Mouse (Mus musculus): ENCODE data around the gene Lactb. TPM values are rescaled to one million over a fixed set of nuclear protein-coding genes. Genes with fewer than 3 reads are reported as not detected.

The Lactb gene
- polyA plus RNA-seq, 1 experiment: 18.2 TPM

- Histone ChIP-seq H3K4me3 (ENCODE audit: insufficient read depth, low read length) (no peak overlapping the region), H3K27ac (ENCODE audit: insufficient read depth, low read length) (no peak overlapping the region), H3K4me1 (ENCODE audit: control insufficient read depth, insufficient read depth, low read length) (peaks cover 3% of the 10 kb centered on the region; the same call in 1 of the 2 replicates)
- TF ChIP-seq POLR2A (IDR thresholded peaks at IDR 0.05; ENCODE audit: extremely low read depth, insufficient read depth, low read length) (no peak), CTCF (IDR thresholded peaks at IDR 0.05; ENCODE audit: extremely low read depth, insufficient read depth, low read length) (no peak)
Observed at GRCm38 (mm10) chr9:66909922-66910321, 65.4 kb downstream of the Lactb start.

- Histone ChIP-seq H3K27ac (ENCODE audit: insufficient read depth, low read length) (no peak overlapping the region), H3K4me3 (ENCODE audit: insufficient read depth, low read length) (no peak overlapping the region)
Observed at GRCm38 (mm10) chr9:66907746-66908397, 67.4 kb downstream of the Lactb start.

DNA sequence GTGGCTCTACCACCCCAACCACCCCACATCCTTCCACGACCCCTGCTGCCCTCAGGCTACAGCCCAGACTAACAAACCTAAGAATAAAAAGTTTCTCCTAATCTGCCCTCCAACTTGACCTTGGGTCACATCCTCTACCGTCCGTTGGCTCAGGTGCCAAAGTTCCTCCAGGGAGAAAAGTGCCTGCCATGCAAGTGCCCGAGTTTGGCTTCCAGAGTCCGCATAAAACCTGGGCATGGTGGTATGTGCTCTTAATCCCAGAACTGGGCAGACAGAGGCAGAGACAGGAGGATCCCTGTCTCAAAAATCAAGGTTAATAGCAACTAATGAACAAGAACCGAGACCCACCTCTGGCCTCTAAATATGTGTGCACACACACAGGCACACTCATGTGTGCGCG, 68.2 kb downstream of the Lactb start:
- TF ChIP-seq POLR2A (IDR thresholded peaks at IDR 0.05; ENCODE audit: extremely low read depth, insufficient read depth, low read length) (no peak), CTCF (IDR thresholded peaks at IDR 0.05; ENCODE audit: extremely low read depth, insufficient read depth, low read length) (no peak)
- Histone ChIP-seq H3K4me3 (ENCODE audit: insufficient read depth, low read length) (no peak overlapping the region), H3K4me1 (ENCODE audit: control insufficient read depth, insufficient read depth, low read length) (0 out of 2 replicates have a peak, but pooled peaks cover 1% of the 10 kb centered on the region), H3K27ac (ENCODE audit: insufficient read depth, low read length) (no peak overlapping the region)

More at GRCm38 (mm10) chr9:66907746-66908397, 67.4 kb downstream of the Lactb start:
- TF ChIP-seq CTCF (IDR thresholded peaks at IDR 0.05; ENCODE audit: extremely low read depth, insufficient read depth, low read length) (no peak), POLR2A (IDR thresholded peaks at IDR 0.05; ENCODE audit: extremely low read depth, insufficient read depth, low read length) (no peak)
- peaks cover 3% of the 10 kb centered on the region; the same call in 1 of the 2 replicates for H3K4me1 ChIP-seq (ENCODE audit: control insufficient read depth, insufficient read depth, low read length)

GRCm38 (mm10) chr9:66905990-66906389, 69.3 kb downstream of the Lactb start:
- no peak overlapping the region for H3K4me3 ChIP-seq (ENCODE audit: insufficient read depth, low read length)
- no peak overlapping the region for H3K27ac ChIP-seq (ENCODE audit: insufficient read depth, low read length)
- H3K4me1 ChIP-seq (ENCODE audit: control insufficient read depth, insufficient read depth, low read length): no peaks in the 10 kb centered on the region
- TF ChIP-seq CTCF (IDR thresholded peaks at IDR 0.05; ENCODE audit: extremely low read depth, insufficient read depth, low read length) (no peak), POLR2A (IDR thresholded peaks at IDR 0.05; ENCODE audit: extremely low read depth, insufficient read depth, low read length) (no peak)

Other genes with a start within 250 kb of the Lactb start
- 12.3 and 12.9 TPM in 2 replicates for gene Aph1b, start 180.0 kb downstream of the Lactb start, polyA plus RNA-seq (2012; rRNA removed)
- gene Gm10647, start 178.4 kb downstream of the Lactb start, polyA plus RNA-seq (2012; rRNA removed): 0.23 and 0.40 TPM in 2 replicates
- gene Aph1c, start 140.8 kb downstream of the Lactb start, polyA plus RNA-seq (2012; rRNA removed): 5.3 and 5.5 TPM in 2 replicates
- 17.4 and 17.9 TPM in 2 replicates for gene Rab8b, start 55.8 kb downstream of the Lactb start, polyA plus RNA-seq (2012; rRNA removed)
- 43.3 and 54.1 TPM in 2 replicates for gene Rps27l, start 29.4 kb downstream of the Lactb start, polyA plus RNA-seq (2012; rRNA removed)
- gene Tpm1, start 73.9 kb upstream of the Lactb start, polyA plus RNA-seq (2012; rRNA removed): 234 and 242 TPM in 2 replicates

Data from cortical plate, adult 2 months (tissue).